Comparison of ENCODE assay signal across 8 mouse cellular contexts in the genomic region with DNA sequence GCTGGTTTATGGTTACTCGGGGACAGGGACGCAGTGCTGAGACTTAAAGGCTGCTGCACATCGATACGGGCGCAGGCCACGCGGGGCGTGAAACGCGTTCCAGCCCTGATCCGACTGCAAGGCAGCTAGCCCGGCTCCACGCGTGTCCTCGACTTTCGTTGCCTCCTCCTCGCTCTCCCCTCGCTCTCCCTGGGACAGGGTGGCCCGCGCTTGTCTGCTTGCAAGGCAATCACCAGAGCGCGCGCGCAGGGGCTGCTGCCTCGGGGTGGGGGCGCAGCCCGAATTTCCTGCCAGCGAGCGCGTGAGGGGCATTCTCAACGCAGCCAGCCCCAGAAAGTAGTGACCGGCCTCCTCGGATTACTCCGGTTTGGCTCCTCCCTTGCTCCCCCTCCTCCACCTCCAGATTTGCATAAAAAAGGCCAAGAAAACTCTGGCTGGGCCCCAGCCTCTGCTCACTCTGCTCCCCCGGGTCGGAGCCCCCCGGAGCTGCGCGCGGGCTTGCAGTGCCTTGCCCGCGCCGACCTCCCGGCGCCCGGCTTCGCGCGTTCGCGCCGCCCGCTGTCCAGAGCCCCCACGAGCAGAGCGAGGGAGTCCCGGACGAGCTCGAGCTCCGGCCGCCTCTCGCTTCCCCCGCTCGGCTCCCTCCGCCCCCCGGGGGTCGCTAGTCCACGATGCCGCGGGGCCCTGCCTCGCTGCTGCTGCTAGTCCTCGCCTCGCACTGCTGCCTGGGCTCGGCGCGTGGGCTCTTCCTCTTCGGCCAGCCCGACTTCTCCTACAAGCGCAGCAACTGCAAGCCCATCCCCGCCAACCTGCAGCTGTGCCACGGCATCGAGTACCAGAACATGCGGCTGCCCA. TPM values are rescaled to one million over a fixed set of nuclear protein-coding genes. Genes with fewer than 3 reads are reported as not detected.
DNase-seq lines count a peak whose midpoint lies in the region; ATAC-seq and TF ChIP-seq lines count a peak whose summit lies in the region.

A gene (plus strand): TSS at position 451 of the 855 bp plus-strand sequence.

- peaks cover 10% of the 10 kb centered on the region; the same call in 1 of the 2 replicates for H3K4me1 ChIP-seq in thymus, adult 2 months (replicated peaks; ENCODE audit: control insufficient read depth, insufficient read depth, low read length)
- peaks cover 28% of the 10 kb centered on the region for H3K4me1 ChIP-seq in heart, embryonic 13.5 days
- peaks cover 26% of the 10 kb centered on the region for H3K4me1 ChIP-seq in midbrain, embryonic 14.5 days (ENCODE audit: control insufficient read depth, insufficient read depth, low read length)

- intact Hi-C loops in left cerebral cortex, postnatal 10 days (cut with DNase I), result loop anchor here (10.0 kb wide), 1 partner anchor 641 kb away; a partner anchor contains a TSS

- peak within 1 kb of the TSS; percentile 84 for H3K9ac ChIP-seq in heart, embryonic 13.5 days
- peak within 1 kb of the TSS; percentile 70 for H3K9ac ChIP-seq in midbrain, embryonic 14.5 days (replicated peaks; ENCODE audit: low read length)

- peaks cover 3% of the 10 kb centered on the region; the same call in 1 of the 2 replicates for H3K27me3 ChIP-seq in thymus, adult 2 months (ENCODE audit: control insufficient read depth, insufficient read depth, low read length)
- H3K27me3 ChIP-seq in heart, embryonic 13.5 days (replicated peaks), result peaks cover 81% of the 10 kb centered on the region
- H3K27me3 ChIP-seq in midbrain, embryonic 14.5 days (ENCODE audit: control insufficient read depth, insufficient read depth, low read length), result no peaks in the 10 kb centered on the region; the same call in 1 of the 2 replicates

- H3K27ac ChIP-seq in thymus, adult 2 months (ENCODE audit: control insufficient read depth, insufficient read depth, low read length), result no peak within 1 kb of the TSS
- peak within 1 kb of the TSS; percentile 44 for H3K27ac ChIP-seq in heart, embryonic 13.5 days (replicated peaks)
- H3K27ac ChIP-seq in midbrain, embryonic 14.5 days (replicated peaks; ENCODE audit: low read depth, low read length), result peak within 1 kb of the TSS; percentile 32; the same call in 1 of the 2 replicates

- no peaks in the 10 kb centered on the region for H3K9me3 ChIP-seq in heart, embryonic 13.5 days
- H3K9me3 ChIP-seq in midbrain, embryonic 14.5 days (ENCODE audit: control insufficient read depth, low read length), result no peaks in the 10 kb centered on the region

- no peak for TF ChIP-seq CTCF in thymus, adult 2 months (IDR thresholded peaks at IDR 0.05; ENCODE audit: borderline replicate concordance, control insufficient read depth, extremely low read depth, insufficient read depth, low read length, poor library complexity)

- 2% methylated on average over 82 of the region's 82 CpGs for WGBS in thymus, adult 2 months
- under 1% methylated on average over 82 of the region's 82 CpGs for WGBS in heart, embryonic 13.5 days
- under 1% methylated on average over 82 of the region's 82 CpGs for whole genome bisulfite sequencing in midbrain, embryonic 14.5 days

- peak; percentile 35; the same call in 1 of the 2 replicates for ATAC-seq in heart, embryonic 13.5 days (ENCODE audit: extremely low read depth, insufficient number of reproducible peaks, low FRiP score, low TSS enrichment)
- ATAC-seq in midbrain, embryonic 14.5 days (ENCODE audit: low FRiP score, low TSS enrichment), result peak; percentile 76

- H3K4me2 ChIP-seq in heart, embryonic 13.5 days, result peak within 1 kb of the TSS; percentile 94
- H3K4me2 ChIP-seq in midbrain, embryonic 14.5 days (ENCODE audit: low read length), result peak within 1 kb of the TSS; percentile 95

- peak; percentile 13 for DNase-seq in thymus, adult 2 months
- no peak for DNase-seq in thymus, adult 18-20 months
- DNase-seq in embryo, embryonic 11 days, result peak; percentile 93
- DNase-seq in left cerebral cortex, postnatal 10 days (ENCODE audit: extremely low spot score in 1 of 2, low spot score in 2 of 2), result peak; percentile 33 to 70
- DNase-seq in midbrain, embryonic 14.5 days, result peak; percentile 84
- peak; percentile 49 for DNase-seq in testis, postnatal 14 days (ENCODE audit: low spot score)
- no peak for DNase-seq in cerebellum, adult 11 months

- no peaks in the 10 kb centered on the region for H3K36me3 ChIP-seq in thymus, adult 2 months (ENCODE audit: control insufficient read depth, insufficient read depth, low read length)
- 0 out of 2 replicates have a peak, but pooled peaks cover 3% of the 10 kb centered on the region for H3K36me3 ChIP-seq in heart, embryonic 13.5 days
- no peaks in the 10 kb centered on the region for H3K36me3 ChIP-seq in midbrain, embryonic 14.5 days (ENCODE audit: control insufficient read depth, insufficient read depth, low read length)

- no peak within 1 kb of the TSS; the same call in 1 of the 2 replicates for H3K4me3 ChIP-seq in thymus, adult 2 months (ENCODE audit: control insufficient read depth, insufficient read depth, low read length)
- peak within 1 kb of the TSS; percentile 64 for H3K4me3 ChIP-seq in heart, embryonic 13.5 days
- peak within 1 kb of the TSS; percentile 59 for H3K4me3 ChIP-seq in midbrain, embryonic 14.5 days (replicated peaks; ENCODE audit: low read depth, low read length)

- no peak for TF ChIP-seq POLR2A in thymus, adult 2 months (IDR thresholded peaks at IDR 0.05; ENCODE audit: control insufficient read depth, extremely low read depth, insufficient read depth, low read length, poor library complexity)

RNA-seq across cellular contexts. Expression of the gene that starts here (rescaled TPM):
- polyA plus RNA-seq in thymus, adult 2 months (2012; rRNA removed), result 7.2 and 12.8 TPM in 2 replicates
- 183 and 194 TPM in 2 replicates for polyA plus RNA-seq in heart, embryonic 13.5 days (2015; fragmentation: Nextera tagmentation; extraction: Ambion mirVana)
- 10 to 100 TPM in 1 of 2 experiments, 1 to 10 TPM in 1; 9.6 to 12.2 TPM for total RNA-seq in left cerebral cortex, postnatal 10 days (2021)
- polyA plus RNA-seq in midbrain, embryonic 14.5 days (2014; fragmentation: Nextera tagmentation; extraction: Ambion mirVana), result 37.6 and 41.3 TPM in 2 replicates

Comparison
In these comparisons a context has a peak if more than half of its experiments do, and no peak if none do; other contexts are left out.
1. DNase-seq: peak in thymus, adult 2 months (single experiment), embryo, embryonic 11 days (single experiment), left cerebral cortex, postnatal 10 days (2 of 2), midbrain, embryonic 14.5 days (single experiment) and testis, postnatal 14 days (single experiment); none in thymus, adult 18-20 months (0 of 2) and cerebellum, adult 11 months (single experiment).